Mouse (Mus musculus) neural tube, embryonic 10.5 days (tissue): ENCODE data around the gene Gm49320.
"Not testable (repeated sequence)": the region's sequence is repeated elsewhere in the genome, so short reads cannot be mapped to it uniquely, and the experiment has no call there.

Source experiments
- DNase-seq: peaks from one replicate; pipeline ENCODE4 v3.0.0-alpha.2; 2017; ENCODE audit warnings: low spot score; ENCODE audit errors: extremely low spot score

Gene Gm49320

GRCm38 (mm10) chr8:4226739-4227347 is 11.8 kb upstream of the Gm49320 start, which contains the start of gene Lrrc8e:
Lrrc8e (plus strand) TSS chr8:4226827.
- no peak for DNase-seq

GRCm38 (mm10) chr8:4227919-4228318 is 10.7 kb upstream of the Gm49320 start:
- DNase-seq, result no peak

GRCm38 (mm10) chr8:4229784-4230183 is 8.9 kb upstream of the Gm49320 start:
- DNase-seq, result no peak

- DNase-seq, result no peak
These were observed 7.9 kb upstream of the Gm49320 start for GRCm38 (mm10) chr8:4230612-4231351.

- DNase-seq, result no peak
These were observed 741 bp upstream of the Gm49320 start for GRCm38 (mm10) chr8:4237814-4238433.

- DNase-seq, result no peak
These were observed 677 bp downstream of the Gm49320 start for GRCm38 (mm10) chr8:4239193-4239890.

- no peak for DNase-seq
These were observed 6.4 kb downstream of the Gm49320 start for GRCm38 (mm10) chr8:4245061-4245460.

GRCm38 (mm10) chr8:4245737-4246136 is 7.1 kb downstream of the Gm49320 start:
- no peak for DNase-seq

- DNase-seq, result no peak
These were observed 8.6 kb downstream of the Gm49320 start for GRCm38 (mm10) chr8:4247241-4247640.

- no peak for DNase-seq
These were observed 9.4 kb downstream of the Gm49320 start, which contains the start of gene Tgfbr3l for GRCm38 (mm10) chr8:4247951-4248540. Tgfbr3l (plus strand) TSS chr8:4248214.

- DNase-seq, result peak; percentile 53
These were observed 10.5 kb downstream of the Gm49320 start for GRCm38 (mm10) chr8:4249213-4249612.

GRCm38 (mm10) chr8:4250306-4250970 is 11.8 kb downstream of the Gm49320 start:
- peak; percentile 85 for DNase-seq

- no peak for DNase-seq
These were observed 13.6 kb downstream of the Gm49320 start for GRCm38 (mm10) chr8:4252116-4252760.

- DNase-seq, result peak; percentile 96
These were observed 14.5 kb downstream of the Gm49320 start, which contains the start of gene Snapc2 for GRCm38 (mm10) chr8:4252934-4253841. Snapc2 (plus strand) TSS chr8:4253080.

- DNase-seq, result no peak
These were observed 15.3 kb downstream of the Gm49320 start for GRCm38 (mm10) chr8:4254001-4254400.

- DNase-seq, result not testable (repeated sequence)
These were observed 16.8 kb downstream of the Gm49320 start for GRCm38 (mm10) chr8:4255471-4255870.

GRCm38 (mm10) chr8:4256911-4257310 is 18.2 kb downstream of the Gm49320 start:
- DNase-seq, result no peak

GRCm38 (mm10) chr8:4257350-4257749 is 18.7 kb downstream of the Gm49320 start:
- no peak for DNase-seq

GRCm38 (mm10) chr8:4258233-4258632 is 19.6 kb downstream of the Gm49320 start:
- peak; percentile 92 for DNase-seq
